Mouse (Mus musculus) cortical plate, adult 2 months (tissue): ENCODE data around the gene Cspg4. TPM values are rescaled to one million over a fixed set of nuclear protein-coding genes. Genes with fewer than 3 reads are reported as not detected.
A peak's percentile ranks its signal among the peaks of the same experiment; 100 is the strongest.

Source experiments
- H3K27ac ChIP-seq: fragments of 200-500 bp; 2 replicates; pipeline ENCODE4 v1.5.1; 2012; ENCODE audit warnings: low read length, control low read depth, inconsistent platforms; ENCODE audit not compliant: insufficient read depth
- H3K4me1 ChIP-seq: fragments of 200-500 bp; 2 replicates; pipeline ENCODE4 v1.6.1; 2011; ENCODE audit warnings: low read length; ENCODE audit not compliant: control insufficient read depth, insufficient read depth
- H3K4me3 ChIP-seq: fragments of 200-500 bp; 2 replicates; pipeline ENCODE4 v1.5.1; 2011; ENCODE audit warnings: mild to moderate bottlenecking, low read length, control low read depth; ENCODE audit not compliant: insufficient read depth
- CTCF ChIP-seq: fragments of 200-500 bp; IDR thresholded peaks from 2 replicates; pipeline ENCODE4 v1.5.1; 2011; ENCODE audit warnings: mild to moderate bottlenecking, control low read depth, low read length; ENCODE audit not compliant: insufficient read depth; ENCODE audit errors: extremely low read depth
- POLR2A ChIP-seq: fragments of 200-500 bp; IDR thresholded peaks from 2 replicates; pipeline ENCODE4 v1.6.1; 2011; ENCODE audit warnings: mild to moderate bottlenecking, low read length, control low read depth; ENCODE audit not compliant: insufficient read depth; ENCODE audit errors: extremely low read depth
- polyA plus RNA-seq: library from polyadenylated mRNA; depleted of rRNA; stranded (reverse); fragments of >200 nt; gene quantifications from 2 replicates; pipeline ENCODE4 v1.2.3, GENCODE M21; 2012

Cspg4 gene
- polyA plus RNA-seq, 1 experiment: 12.5 TPM

DNA sequence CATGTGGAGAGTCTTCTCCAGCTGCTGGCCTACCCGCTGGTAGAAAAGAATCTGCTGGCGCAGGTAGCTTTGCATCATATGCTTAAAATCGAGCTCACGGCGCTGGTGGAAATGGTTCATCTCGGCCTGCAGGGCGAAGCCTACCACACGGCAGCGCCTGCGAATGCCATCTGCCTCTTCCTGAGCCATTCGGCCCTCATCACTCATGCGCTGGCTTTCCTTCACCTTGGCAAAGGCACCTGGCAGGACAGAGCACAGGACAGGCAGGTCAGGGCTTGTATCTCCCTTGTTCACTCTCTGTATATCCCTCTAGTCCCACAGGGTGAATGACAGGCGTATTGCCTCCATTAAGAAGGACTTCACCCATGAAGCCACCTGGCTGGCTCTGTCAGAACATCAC is 53.6 kb downstream of the Cspg4 start:
- no peak overlapping the region for H3K27ac ChIP-seq
- no peak for TF ChIP-seq POLR2A
- no peak for TF ChIP-seq CTCF
- no peak overlapping the region for H3K4me3 ChIP-seq
- no peaks in the 10 kb centered on the region for H3K4me1 ChIP-seq

DNA sequence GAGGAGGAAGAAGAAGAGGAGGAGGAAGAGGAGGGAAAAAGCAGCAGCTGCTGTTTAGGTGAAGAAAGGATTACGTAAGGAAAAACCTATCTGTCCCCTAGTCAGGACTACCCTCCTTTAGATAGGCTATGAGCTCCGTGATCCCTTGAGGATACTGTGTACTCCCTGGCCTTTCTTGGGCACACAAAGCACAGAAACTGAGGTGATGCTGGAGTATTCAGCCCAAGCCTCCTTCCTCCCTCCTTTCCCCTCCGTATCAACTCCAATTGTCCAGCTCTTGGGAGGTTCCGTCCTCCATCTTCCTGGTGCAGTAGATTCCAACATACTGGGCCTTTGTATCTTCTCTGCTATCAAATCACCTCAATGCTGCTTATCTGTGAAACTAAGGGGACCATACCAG is 57.9 kb downstream of the Cspg4 start:
- Histone ChIP-seq H3K27ac (no peak overlapping the region), H3K4me1 (no peaks in the 10 kb centered on the region), H3K4me3 (no peak overlapping the region)
- TF ChIP-seq POLR2A (no peak), CTCF (no peak)

DNA sequence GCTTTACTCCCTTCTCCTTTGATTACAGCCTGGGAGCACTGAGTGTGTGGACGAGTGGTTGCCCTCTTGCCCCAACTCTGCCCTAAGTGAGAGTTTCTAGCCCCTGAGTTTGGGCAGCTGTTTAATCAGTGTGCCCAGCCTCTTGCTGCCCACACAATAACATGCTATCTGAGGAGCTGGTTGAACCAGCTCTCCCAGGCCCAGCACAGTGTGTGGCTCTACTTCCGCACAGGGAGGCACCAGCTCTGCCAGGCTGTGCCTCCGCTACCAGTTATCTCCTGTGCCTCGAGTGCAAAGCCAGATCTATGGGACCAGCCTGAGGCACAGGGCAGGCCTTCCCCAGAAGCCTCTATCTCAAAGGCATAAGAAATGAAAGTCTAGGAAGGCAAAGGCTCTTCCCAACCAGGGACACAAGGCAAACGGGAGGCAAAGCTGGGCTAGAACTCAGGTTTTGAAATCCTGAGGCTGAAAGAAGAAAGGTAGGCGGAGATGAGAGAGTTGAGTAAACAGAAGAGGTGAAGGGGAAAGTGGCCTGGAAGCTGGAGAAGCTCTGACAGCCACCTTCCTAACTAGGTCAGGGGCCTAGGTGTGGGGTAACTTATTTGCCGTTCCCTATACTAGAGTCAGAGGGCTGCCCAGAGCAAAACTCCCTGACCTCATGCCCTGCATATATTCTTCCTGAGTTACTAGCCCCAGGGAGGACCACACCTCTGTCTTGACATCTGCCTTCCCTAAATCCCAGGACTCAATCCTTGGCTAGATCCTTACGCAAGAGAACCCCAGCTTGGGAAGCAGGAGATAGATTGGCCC is 59.2 kb downstream of the Cspg4 start:
- Histone ChIP-seq H3K4me3 (peak overlapping the region; percentile 9), H3K4me1 (no peaks in the 10 kb centered on the region), H3K27ac (peak overlapping the region; percentile 32)
- TF ChIP-seq CTCF (no peak), POLR2A (no peak)

DNA sequence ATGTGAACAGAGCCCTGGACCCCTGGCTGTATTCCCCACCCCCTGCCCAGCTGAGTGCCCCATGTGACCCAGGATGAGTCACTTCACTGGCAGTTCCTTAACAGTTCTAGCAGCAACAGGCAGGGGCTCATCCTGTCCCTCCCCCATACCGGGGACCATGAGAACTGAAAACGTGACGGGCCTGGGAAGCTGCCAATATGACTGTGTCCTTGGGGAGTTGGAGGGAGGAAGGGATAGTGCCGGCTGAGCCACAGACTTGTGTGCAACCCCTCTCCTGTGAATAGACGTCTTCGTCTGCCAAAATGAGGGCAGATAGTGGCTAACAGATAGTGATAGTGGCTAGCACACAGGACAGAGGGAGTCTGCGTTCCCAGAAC is 59.8 kb downstream of the Cspg4 start:
- H3K27ac ChIP-seq: peak overlapping the region; percentile 31
- peak overlapping the region; percentile 9 for H3K4me3 ChIP-seq
- no peaks in the 10 kb centered on the region for H3K4me1 ChIP-seq
- no peak for TF ChIP-seq CTCF
- no peak for TF ChIP-seq POLR2A

DNA sequence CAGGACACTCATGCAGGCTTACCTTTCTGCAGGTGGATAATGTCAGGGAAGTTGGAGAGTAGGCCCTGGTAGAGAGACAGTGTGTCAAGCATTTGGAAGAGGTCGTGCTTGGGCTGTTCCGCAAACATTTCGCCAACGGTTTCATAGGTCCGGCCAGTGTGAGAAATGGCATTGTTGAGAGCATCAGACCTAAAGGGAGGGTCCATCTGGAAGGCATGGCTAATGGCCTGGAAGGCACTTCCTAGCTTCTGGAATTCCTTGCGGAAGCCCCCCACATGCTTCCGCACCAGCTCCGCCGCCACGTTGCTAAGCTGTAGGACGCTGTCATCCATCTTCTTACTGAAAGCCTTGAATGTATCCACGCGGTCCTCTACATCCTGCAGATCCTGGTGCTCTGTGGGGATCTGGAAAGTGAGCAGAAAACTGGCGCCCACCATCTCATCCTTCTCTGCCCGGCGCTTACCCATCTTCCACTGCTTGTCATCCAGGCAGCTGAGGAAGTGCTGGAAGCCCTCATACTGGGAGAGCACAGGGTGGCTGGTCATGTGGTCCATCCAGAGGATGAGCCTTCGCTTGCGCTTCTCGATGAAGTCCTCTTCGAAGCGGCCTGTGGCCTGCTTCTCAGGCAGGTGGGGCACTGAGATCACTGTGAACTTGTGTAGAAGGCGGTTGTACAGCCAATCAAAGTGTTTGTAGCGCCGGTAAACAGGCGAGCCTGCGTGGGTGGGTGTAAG is 60.6 kb downstream of the Cspg4 start:
- Histone ChIP-seq H3K4me1 (no peaks in the 10 kb centered on the region), H3K27ac (no peak overlapping the region), H3K4me3 (0 out of 2 replicates have a peak overlapping the region, but pooled peaks have one; percentile 9)
- TF ChIP-seq POLR2A (no peak), CTCF (no peak)

DNA sequence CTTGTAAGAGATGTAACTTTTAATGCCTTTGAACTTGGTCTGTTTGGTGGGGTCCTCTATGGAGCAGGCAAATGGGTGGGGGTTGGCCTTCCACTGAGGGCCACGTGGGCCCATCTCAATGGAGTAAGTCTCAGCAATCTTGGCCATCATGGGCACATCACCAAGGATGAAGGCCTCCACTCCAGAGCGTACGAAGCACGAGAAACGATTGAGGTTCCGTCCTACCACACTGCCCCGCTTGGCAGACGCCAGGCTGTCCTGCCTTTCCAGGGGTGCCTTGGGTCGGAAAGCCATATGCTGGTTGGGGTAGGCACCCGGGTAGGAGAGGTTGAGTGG is 61.2 kb downstream of the Cspg4 start:
- TF ChIP-seq CTCF (no peak), POLR2A (no peak)
- no peaks in the 10 kb centered on the region for H3K4me1 ChIP-seq
- H3K27ac ChIP-seq: no peak overlapping the region; the same call in 1 of the 2 replicates
- H3K4me3 ChIP-seq: no peak overlapping the region

DNA sequence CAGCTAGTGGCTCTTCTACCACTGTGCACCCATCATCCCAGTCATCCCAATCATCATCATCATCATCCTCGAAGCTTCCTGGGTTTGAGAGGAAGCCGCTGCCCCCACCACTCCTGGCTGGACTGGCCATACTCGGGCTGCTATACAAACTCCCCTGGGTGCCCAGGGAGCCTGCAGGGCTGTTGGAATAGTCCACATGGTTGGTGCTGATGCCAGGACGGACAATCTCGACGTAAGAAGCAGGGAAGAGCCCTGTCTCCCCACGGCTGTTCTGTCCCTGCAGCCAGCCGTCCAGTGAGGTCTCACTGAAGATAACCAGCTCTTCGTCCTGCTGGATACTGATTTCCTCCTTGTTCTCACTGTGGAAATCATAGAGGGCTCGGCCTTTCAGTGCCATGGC is 61.6 kb downstream of the Cspg4 start:
- TF ChIP-seq CTCF (no peak), POLR2A (no peak)
- peak overlapping the region; percentile 35; the same call in 1 of the 2 replicates for H3K4me3 ChIP-seq

DNA sequence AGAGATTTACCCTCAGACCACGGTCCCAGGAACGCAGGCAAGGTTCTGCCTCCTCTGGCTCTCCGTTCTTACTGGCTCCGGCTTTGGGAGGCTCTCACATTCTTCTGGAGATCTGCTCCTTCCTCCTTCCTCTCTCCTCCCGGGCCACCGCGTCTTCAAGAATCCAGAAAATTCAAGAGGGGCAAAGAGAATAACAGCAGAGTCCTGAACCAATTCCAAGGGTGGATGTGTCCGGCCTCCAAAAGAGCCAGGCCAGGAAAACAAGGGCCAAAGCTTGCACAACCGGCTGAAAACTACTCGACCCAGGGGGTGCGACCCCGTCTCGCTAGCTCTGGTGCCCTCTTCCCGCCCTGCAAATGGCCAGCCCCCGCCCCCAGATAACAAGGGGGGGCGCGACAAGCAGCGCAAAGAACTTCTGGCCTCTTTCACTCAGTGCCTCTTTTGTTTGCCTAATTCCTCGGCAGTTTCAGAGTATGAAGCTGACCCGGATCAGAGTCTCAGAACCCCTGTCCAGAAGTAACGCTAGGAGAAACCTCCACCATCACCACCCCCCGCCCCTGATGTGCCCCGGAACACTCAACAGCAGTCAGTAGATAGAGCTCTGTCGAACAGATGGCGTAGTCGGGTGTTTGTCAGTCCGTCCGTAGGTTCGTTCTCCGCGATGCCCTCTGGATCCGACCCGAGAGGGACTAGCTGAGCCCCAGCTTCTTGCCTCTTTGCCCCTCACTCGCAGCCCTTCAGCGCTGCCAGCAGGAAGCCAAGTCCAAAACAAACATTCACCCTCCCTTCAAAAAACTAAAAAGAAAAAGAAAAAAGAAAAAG is 62.6 kb downstream of the Cspg4 start:
- Histone ChIP-seq H3K27ac (peak overlapping the region; percentile 51), H3K4me3 (peak overlapping the region; percentile 35), H3K4me1 (no peaks in the 10 kb centered on the region)
- TF ChIP-seq CTCF (no peak), POLR2A (no peak)

More for the DNA sequence above, 61.6 kb downstream of the Cspg4 start:
- no peaks in the 10 kb centered on the region for H3K4me1 ChIP-seq
- no peak overlapping the region; the same call in 1 of the 2 replicates for H3K27ac ChIP-seq
